Mouse (Mus musculus) brain, embryonic 14.5 days (tissue): ENCODE data around the gene Flvcr1.

ENCODE experiments used
- CTCF ChIP-seq: fragments of 200-500 bp; IDR thresholded peaks from 2 replicates; pipeline ENCODE4 v1.5.1; 2012; ENCODE audit warnings: inconsistent platforms, mild to moderate bottlenecking, moderate library complexity, borderline replicate concordance; ENCODE audit not compliant: insufficient read depth, insufficient read length; ENCODE audit errors: extremely low read depth
- POLR2A ChIP-seq: fragments of 200-500 bp; IDR thresholded peaks from 2 replicates; pipeline ENCODE4 v1.6.1; 2012; ENCODE audit warnings: mild to moderate bottlenecking, inconsistent platforms, borderline replicate concordance; ENCODE audit not compliant: poor library complexity, insufficient read depth, insufficient read length, severe bottlenecking; ENCODE audit errors: extremely low read depth

- TF ChIP-seq POLR2A (no peak), CTCF (no peak)
Observed at GRCm38 (mm10) chr1:191070259-191070658, 44.3 kb upstream of the Flvcr1 start.
